Mouse (Mus musculus): ENCODE data around the gene Zfp426.

The Zfp426 gene

GRCm38 (mm10) chr9:20492527-20493233 lies at the start of gene Zfp426:
TSS of gene Zfp426 (minus strand) at chr9:20492746.
- peak; percentile 83 to 91 for DNase-seq (ENCODE audit: low spot score in 2 of 2)

DNA sequence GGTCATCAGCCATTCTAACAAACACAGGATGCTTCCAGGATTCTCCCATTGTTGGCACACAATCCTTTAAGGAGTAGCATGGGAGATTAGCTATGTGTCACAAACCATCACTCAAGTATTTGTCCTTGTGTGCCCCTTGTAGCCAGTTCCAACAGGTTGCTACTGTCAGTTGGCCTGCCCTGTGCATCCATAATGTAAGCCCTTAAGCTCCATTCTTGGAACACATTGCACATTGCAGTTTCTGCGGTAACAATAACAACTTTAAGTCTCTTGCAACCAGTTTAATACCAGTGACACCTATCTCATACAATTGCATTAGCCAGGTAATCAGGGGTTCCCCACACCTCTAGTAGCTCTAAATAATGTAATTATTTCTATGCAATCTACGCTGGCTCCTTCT lies 44.1 kb upstream of the Zfp426 start:
- no peak for DNase-seq (ENCODE audit: low spot score in 2 of 2)

DNA sequence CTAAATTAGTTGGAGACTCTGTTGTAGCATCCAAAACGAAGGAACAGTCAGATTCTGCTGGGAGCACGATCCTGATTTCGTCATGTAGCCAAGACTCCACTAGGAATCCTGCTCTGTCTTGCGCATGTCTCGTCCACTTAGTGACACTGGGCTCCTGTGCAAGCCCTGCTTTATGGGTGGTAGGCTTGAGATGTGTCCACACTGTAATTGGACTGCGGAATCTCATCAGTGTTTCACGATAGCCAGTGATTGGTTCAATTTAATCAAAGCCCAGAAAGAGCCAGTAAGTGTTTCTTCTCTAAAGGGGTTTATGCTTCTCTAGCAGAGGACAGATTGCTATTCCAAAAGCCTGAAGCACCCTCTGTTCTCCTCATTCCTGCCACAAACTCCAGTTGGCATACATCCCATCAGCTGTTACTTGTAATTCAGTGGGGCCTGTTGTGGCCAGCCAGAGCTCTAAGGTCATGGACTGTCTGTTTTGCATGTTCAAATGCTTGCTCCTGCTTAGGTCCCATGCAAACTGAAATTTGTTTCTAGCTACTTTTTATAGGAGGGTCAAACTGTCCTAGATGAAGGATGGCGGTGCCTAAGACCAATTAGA lies 41.9 kb upstream of the Zfp426 start:
- no peak for DNase-seq (ENCODE audit: low spot score in 2 of 2)

DNA sequence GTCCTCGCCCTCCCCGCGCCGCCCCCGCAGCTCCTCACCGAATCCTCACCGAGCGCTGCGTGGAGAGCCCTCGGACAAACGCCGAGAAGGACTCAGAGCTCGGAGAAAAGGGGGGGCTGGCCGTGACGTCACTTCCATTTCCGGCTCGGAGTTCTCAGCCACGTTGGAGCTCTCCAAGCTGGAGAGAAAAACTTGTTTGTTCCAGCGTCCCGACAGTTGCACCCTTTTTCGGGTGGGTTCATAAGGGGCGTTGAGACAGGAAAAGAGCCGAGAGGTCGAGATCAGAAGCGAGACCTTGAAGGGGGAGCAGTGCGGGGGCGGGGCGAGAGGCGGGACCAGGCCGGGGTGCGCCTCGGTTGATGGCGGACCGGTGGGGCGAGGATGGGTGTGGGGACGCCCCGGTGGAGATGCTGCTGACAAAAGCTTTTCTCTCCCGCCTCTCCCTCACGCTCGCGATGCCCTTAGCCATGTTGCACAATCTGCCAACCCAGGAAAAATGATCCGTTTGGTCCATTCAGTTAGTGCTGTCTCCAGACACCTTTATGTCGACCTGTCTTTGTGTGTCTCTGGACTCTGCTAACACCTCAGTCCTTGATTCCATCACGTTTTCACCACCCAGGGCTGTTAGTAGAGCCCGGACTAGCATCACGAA lies 28.9 kb upstream of the Zfp426 start, which contains the start of gene Zfp266:
Gene Zfp266, minus strand, starts transcription at position 112 of the 652 bp plus-strand sequence.
- DNase-seq (ENCODE audit: low spot score in 2 of 2), result peak; percentile 92 to 93

GRCm38 (mm10) chr9:20520531-20521210 lies 28.1 kb upstream of the Zfp426 start:
- DNase-seq (ENCODE audit: low spot score in 2 of 2), result no peak

DNA sequence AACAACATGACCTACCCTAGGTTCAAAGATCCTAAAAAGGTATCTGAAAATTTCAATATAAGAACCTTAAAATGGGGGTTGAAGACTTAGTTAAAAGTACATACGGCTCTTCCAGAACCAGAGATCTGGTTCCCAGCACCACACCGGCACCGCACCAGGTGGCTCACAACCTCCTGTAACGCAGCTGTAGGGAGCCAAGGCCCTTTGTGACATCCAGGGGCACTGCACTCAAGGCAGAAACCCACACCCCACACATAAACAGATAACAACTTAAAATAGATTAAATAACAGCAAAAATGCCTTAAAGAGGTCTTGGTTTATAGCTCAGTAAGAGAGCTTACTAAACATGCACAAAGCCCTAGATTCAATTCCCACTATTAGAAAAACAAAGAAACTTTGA lies 27.4 kb upstream of the Zfp426 start:
- DNase-seq (ENCODE audit: low spot score in 2 of 2), result no peak

DNA sequence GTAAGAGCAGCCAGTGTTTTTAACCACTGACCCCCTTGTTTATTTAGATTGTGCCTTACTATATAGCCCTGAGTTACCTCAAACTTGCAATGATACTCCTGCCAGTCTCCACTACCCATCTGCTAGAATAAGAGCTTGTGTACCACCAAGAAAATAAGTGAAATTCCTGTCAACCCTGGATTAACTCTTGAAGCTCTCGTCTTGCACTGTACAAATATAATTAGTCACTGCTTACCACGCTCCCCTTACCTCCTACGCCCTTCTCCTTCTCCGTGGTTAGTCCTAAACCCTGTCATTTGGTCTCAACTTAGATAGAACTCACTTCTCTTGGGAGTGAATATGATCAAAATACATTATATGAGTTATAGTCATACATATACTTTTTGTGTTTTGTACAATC lies 26.2 kb upstream of the Zfp426 start:
- DNase-seq (ENCODE audit: low spot score in 2 of 2), result no peak

DNA sequence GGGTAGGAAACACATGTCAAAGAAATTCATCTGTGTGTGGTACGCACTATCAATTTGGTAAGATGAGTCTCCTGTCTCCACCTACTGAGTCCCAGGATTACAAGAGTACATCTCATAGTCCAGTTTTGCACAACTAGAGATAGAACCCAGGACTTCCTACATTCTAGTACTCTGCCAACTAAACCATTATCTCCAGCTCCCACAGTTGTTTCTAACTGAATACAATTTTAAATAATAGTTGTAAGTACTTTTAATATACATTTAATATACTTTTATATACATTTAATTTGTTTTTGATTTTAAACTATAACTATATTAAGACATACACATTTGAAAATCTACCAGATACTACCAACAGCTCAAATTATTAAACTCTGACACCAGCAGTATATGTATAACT lies 25.2 kb upstream of the Zfp426 start:
- no peak for DNase-seq (ENCODE audit: low spot score in 2 of 2)

- DNase-seq (ENCODE audit: low spot score in 2 of 2), result no peak
These were observed 21.5 kb upstream of the Zfp426 start for GRCm38 (mm10) chr9:20514016-20514415.

- DNase-seq (ENCODE audit: low spot score in 2 of 2), result no peak
These were observed 20.2 kb upstream of the Zfp426 start for GRCm38 (mm10) chr9:20512714-20513113.

DNA sequence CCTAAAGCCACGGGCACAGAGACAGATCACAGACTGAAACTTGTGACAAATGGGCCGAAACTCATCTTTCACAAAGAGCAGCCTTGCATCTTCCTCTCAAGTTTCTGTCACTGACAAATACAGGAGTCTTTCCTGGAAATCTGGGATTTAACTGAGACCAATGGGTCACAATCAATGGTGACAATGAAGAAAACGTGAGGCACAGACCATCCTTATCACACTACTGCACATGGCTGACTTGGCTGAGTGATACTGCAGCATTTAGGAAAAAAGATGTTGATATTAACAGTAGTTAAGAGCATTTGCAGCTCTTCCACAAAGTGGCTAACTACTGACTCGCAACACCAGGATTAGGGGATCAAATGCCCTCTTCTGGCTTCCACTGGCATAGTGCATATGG lies 19.1 kb upstream of the Zfp426 start:
- no peak for DNase-seq (ENCODE audit: low spot score in 2 of 2)

DNA sequence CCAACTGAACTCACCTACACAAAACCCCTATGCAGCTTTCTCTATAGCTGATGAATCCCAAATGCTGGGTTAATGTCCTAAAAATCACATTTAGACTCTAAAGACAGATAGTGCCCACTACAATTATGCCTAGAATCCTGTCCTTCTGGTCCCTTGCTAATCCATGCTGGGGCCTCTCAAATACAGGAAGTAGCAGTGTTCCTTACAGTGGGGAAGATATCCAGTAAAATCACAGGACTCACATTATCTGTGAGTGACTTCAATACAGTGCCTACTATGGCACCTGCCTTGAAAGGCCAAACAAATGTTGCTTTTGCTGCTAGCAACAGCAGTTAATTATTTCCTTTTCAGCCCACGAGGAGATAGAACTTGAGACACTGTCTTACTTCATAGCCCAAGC lies 17.8 kb upstream of the Zfp426 start:
- DNase-seq (ENCODE audit: low spot score in 2 of 2), result no peak

GRCm38 (mm10) chr9:20509676-20510075 lies 17.1 kb upstream of the Zfp426 start:
- DNase-seq (ENCODE audit: low spot score in 2 of 2), result no peak

DNA sequence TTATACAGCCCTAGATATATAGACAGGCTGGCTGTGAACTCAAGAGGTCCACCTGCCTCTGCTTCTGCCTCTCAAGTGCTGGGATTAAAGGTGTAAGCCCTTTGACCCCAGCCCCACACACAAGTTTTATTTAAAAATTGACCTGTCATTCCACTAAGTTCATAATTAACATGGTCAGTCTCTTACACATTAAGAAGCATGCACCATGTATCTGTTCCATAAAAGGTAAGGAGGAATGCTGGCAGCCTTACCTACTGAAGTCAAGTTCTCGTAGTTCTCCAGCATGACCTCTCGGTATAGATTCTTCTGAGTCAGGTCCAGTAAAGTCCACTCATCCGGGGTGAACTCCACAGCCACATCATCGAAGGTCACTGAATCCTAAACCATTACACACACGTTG lies 12.3 kb upstream of the Zfp426 start:
- no peak for DNase-seq (ENCODE audit: low spot score in 2 of 2)

DNA sequence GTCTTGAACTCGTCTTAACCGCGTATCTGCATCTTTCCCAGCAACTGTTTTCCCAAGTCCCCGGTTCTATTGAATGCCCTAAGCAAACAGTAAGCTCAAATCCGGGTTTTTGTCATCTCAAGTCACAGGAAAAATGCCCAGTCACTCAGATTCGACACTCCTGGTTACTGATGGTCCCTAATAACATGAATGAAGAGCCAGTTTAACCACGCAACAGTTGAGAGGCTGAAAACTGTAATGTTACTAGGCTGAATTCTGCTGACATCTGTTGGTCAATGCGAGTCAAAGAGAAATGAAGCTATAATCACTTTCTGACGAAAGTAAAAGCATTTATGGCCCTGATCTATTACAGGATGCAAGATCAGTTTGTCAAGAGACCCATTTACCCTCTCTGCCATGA lies 735 bp upstream of the Zfp426 start:
- no peak for DNase-seq (ENCODE audit: low spot score in 2 of 2)

- DNase-seq (ENCODE audit: low spot score in 2 of 2), result no peak
These were observed 554 bp downstream of the Zfp426 start for GRCm38 (mm10) chr9:20491858-20492526.

DNA sequence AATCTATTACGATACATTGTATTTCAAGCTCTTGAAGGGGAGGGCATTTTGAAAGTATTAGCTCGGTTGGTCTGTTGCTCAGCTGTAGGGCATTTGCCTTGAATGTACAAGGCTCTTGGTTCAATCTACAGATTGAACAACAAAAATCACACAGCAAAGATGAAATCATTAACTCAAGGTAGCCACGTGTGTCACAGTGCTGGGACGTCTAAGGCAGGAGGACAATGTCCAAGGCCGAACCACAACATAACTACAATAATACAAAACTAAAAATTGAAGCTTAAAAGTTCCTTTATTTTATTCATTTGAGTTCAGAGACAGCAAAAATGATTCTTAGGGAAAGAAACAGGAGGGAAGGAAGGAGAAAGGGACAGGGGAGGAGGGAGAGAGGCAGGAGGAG lies 3.0 kb downstream of the Zfp426 start:
- no peak for DNase-seq (ENCODE audit: low spot score in 2 of 2)

DNA sequence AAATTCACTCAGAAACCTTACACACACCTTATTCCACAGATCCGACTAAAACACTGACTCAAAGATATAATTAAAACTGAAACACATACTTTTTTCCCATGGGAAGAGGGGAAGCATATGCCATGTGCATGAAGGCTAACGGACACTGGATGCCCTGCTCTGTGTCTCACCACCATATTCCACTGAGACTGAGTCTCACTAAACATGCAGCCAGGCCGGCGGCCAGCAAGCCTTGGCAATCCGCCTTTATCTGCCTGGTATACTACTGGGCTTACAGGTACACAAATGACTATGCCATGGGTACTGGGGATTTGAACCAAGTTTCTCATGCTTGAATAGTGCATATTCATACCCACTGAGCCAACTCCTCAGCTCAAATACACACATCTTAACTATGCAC lies 13.2 kb downstream of the Zfp426 start:
- no peak for DNase-seq (ENCODE audit: low spot score in 2 of 2)

DNA sequence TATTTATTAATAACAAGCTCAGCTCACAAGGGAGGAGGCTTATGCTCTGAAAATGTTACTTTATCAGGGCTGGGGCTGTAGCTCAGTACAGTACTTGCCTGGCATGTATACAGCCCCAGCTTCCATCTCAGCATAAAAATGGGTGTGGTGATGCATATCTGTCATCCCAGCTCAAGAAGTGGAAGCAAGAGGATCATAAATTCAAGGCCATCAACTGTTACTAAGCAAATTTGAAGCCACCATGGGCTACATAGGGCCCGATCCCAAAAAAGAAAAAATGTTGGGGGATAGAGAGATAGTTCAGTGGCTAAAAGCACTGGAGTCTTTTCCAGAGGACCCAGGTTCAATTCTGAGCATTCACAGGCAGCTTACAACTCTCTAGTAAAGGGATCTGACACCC lies 15.9 kb downstream of the Zfp426 start:
- DNase-seq (ENCODE audit: low spot score in 2 of 2), result no peak

DNA sequence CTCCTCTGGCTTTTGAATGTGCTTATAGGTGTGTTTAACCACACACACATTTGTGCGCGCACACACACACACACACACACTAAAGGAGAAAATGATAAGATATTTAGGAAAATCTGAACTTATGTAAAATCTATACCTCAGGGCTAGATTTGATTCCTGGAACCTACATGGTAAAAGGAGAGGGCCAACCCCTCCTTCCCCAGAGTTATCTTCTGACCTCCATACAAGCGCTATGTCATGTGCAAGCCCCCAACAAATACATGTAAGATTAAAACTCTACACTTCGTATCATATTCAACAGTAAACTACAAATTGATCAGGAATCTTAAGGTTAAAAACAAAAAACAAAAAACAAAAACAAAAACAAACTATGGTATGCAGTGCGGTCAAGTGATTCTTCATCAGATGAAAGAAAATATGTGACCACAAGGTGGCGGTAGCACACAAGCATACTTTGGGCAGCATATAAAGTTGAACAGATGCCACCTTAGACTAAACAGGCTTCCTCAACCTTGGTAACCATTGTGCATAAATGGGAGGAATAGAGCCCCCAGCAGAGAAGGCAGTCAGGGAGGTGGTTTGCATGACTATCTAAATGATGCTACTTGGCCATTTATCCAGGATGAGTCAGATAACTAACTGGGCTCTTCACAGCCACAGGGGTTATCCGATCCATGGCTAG lies 25.6 kb downstream of the Zfp426 start:
- peak; percentile 34 to 71 for DNase-seq (ENCODE audit: low spot score in 2 of 2)

Data from spleen, postnatal 10 days (tissue).